Mouse (Mus musculus): ENCODE results near the gene Fras1. TPM values are rescaled to one million over a fixed set of nuclear protein-coding genes. Genes with fewer than 3 reads are reported as not detected.

Gene Fras1
- 0.87 and 1.2 TPM in 2 replicates for polyA plus RNA-seq (2015; fragmentation: Nextera tagmentation; extraction: Ambion mirVana)

- DNase-seq (ENCODE audit: low spot score) = no peak
These were observed at the start of gene Fras1 for GRCm38 (mm10) chr5:96373567-96373985. Gene Fras1, plus strand, starts transcription at chr5:96373955.

GRCm38 (mm10) chr5:96331048-96331737, 42.6 kb upstream of the Fras1 start:
- DNase-seq (ENCODE audit: low spot score) = no peak

GRCm38 (mm10) chr5:96331738-96332070, 42.1 kb upstream of the Fras1 start:
- DNase-seq (ENCODE audit: low spot score) = no peak

- DNase-seq (ENCODE audit: low spot score) = peak; percentile 11
These were observed 39.8 kb upstream of the Fras1 start for GRCm38 (mm10) chr5:96333963-96334362.

- DNase-seq (ENCODE audit: low spot score) = no peak
These were observed 33.2 kb upstream of the Fras1 start for GRCm38 (mm10) chr5:96340564-96340963.

- no peak for DNase-seq (ENCODE audit: low spot score)
These were observed 28.8 kb upstream of the Fras1 start for GRCm38 (mm10) chr5:96344983-96345382.

GRCm38 (mm10) chr5:96351963-96352362, 21.8 kb upstream of the Fras1 start:
- no peak for DNase-seq (ENCODE audit: low spot score)

- DNase-seq (ENCODE audit: low spot score) = no peak
These were observed 9.8 kb upstream of the Fras1 start for GRCm38 (mm10) chr5:96363950-96364349.

- no peak for DNase-seq (ENCODE audit: low spot score)
These were observed 8.2 kb upstream of the Fras1 start for GRCm38 (mm10) chr5:96365590-96365989.

- DNase-seq (ENCODE audit: low spot score) = no peak
These were observed 6.5 kb upstream of the Fras1 start for GRCm38 (mm10) chr5:96367260-96367659.

GRCm38 (mm10) chr5:96373106-96373505, 649 bp upstream of the Fras1 start:
- DNase-seq (ENCODE audit: low spot score) = no peak

- peak; percentile 20 for DNase-seq (ENCODE audit: low spot score)
These were observed 489 bp downstream of the Fras1 start for GRCm38 (mm10) chr5:96373986-96374901.

- DNase-seq (ENCODE audit: low spot score) = no peak
These were observed 1.7 kb downstream of the Fras1 start for GRCm38 (mm10) chr5:96375391-96375831.

- no peak for DNase-seq (ENCODE audit: low spot score)
These were observed 2.5 kb downstream of the Fras1 start for GRCm38 (mm10) chr5:96376216-96376615.

- no peak for DNase-seq (ENCODE audit: low spot score)
These were observed 12.6 kb downstream of the Fras1 start for GRCm38 (mm10) chr5:96386138-96386933.

GRCm38 (mm10) chr5:96388306-96388705, 14.6 kb downstream of the Fras1 start:
- DNase-seq (ENCODE audit: low spot score) = no peak

- no peak for DNase-seq (ENCODE audit: low spot score)
These were observed 16.3 kb downstream of the Fras1 start for GRCm38 (mm10) chr5:96389963-96390623.

- no peak for DNase-seq (ENCODE audit: low spot score)
These were observed 17.3 kb downstream of the Fras1 start for GRCm38 (mm10) chr5:96391086-96391485.

- no peak for DNase-seq (ENCODE audit: low spot score)
These were observed 21.2 kb downstream of the Fras1 start for GRCm38 (mm10) chr5:96394947-96395346.

- DNase-seq (ENCODE audit: low spot score) = no peak
These were observed 22.3 kb downstream of the Fras1 start for GRCm38 (mm10) chr5:96395786-96396650.

All from thymus, postnatal 0 days (tissue).